Mouse (Mus musculus) cerebellum, postnatal 25 days (tissue): ENCODE measurements around the gene Sprr2d.

Experiments used
- DNase-seq, 2 experiments: peaks; one replicate each; pipeline ENCODE4 v3.0.0; 2021; ENCODE audit warnings: mixed read lengths in 2 of 2

Sprr2d gene

DNA sequence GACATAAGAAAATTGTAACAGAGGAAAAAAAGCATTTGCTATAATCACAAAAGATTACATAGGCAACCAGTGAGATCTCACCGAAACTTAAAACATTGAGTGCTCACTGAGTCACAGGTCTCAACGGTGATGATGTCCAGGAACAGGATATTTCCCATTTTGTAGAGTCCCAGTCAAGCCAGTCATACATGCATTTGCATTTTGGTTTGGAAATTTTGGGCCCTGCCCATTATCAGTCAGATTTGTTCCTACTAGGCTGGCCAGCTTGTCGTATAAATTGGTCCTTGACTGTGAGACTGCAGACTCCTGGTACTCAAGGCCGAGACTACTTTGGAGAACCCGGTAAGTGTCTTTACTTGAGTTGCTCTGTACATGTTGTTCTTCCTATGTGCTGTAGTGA is at the start of gene Sprr2d:
Sprr2d (plus strand) TSS at position 301 of the 400 bp plus-strand sequence.
- no peak for DNase-seq

DNA sequence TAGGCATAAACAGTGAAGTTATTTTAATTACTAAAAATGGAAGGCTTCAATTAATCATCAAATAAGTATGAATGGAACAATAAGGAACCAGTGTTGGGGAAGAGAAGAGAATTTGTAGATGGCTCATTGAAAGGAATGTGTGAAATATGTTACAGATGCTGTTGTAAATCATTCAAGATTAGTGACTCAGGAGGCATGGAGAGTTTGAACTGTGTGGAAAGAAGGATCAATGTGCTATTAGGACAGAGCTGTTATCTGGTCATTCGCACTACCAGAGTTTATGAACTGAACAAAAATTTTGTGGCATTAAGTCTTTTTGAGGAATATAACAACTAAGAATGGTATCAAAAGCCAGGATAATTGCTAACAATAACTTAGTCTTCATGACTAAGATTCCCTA is 31.5 kb upstream of the Sprr2d start:
- no peak for DNase-seq

- DNase-seq = no peak
Measured at GRCm38 (mm10) chr3:92316320-92316719, 22.6 kb upstream of the Sprr2d start, which contains the start of gene Sprr2b. TSS of gene Sprr2b (plus strand) at chr3:92316620.

- no peak for DNase-seq
Measured at GRCm38 (mm10) chr3:92317384-92317783, 21.6 kb upstream of the Sprr2d start.

DNA sequence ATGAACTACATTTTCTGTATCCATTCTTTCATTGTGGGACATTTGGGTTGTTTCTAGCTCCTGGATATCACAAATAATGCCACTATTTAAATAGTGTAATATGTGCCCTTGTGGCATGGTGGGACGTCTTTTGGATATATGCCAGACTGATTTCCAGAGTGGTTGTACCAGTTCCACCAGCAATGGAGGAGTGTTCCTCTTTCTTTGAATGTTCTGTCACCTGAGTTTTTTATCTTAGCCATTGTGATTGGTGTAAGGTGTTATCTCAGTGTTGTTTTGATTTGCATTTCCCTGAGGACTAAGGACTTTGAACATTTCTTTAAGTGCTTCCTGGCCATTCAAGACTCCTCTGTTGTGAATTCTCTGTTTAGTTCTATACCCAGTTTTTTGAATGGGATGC is 2.7 kb upstream of the Sprr2d start:
- no peak for DNase-seq

DNA sequence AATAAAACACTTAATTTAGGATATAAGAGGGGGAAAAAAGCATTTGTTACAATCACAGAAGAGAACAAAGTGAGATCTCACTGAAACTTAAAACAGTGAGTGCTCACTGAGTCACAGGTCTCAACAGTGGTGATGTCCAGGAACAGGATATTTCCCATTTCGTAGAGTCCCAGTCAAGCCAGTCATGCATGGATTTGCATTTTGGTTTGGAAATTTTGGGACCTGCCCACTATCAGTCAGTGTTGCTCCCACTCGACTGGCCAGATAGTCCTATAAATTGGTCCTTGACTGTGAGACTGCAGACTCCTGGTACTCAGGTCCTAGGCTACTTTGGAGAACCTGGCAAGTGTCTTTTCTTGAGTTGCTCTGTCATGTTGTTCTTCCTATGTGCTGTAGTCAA is 12.9 kb downstream of the Sprr2d start, which contains the start of gene Sprr2e:
Sprr2e (plus strand) TSS at position 301 of the 400 bp plus-strand sequence.
- no peak for DNase-seq

DNA sequence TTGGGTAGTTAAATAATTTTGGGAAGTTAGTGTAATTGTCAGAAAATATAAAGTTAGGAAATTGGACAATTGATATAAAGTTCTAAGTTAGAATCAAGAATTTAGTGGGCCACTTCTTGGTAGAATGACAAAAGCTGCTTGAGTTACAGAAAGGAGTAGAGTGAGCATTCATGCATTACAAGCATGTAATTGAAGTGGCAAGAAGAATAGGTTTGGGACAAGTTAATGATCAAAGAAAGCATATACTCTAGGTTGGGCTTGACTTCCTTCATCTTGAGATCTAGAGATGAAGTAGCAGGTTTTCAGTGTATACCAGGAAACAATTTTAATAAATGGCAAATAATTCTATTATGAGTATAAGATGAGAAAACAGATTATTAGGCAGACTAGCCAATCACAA is 22.7 kb downstream of the Sprr2d start:
- no peak for DNase-seq

DNA sequence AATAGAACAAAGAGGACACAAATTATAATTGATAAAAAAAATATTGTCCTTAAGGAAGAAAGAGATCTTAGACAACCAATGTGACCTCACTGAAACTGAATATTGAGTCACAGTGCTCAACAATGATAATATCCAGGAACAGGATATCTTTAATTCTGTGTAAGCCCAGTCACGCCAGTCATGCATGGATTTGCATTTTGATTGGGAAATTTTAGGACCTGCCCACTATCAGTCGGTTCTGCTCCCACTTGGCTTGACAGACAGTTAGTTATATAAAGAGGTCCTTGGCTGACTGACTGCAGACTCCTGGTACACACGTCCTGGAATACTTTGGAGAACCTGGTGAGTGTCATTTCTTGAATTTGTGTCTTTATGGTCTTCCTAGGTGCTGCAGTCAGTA is 25.9 kb downstream of the Sprr2d start, which contains the start of gene Sprr2f:
Sprr2f (plus strand) TSS at position 301 of the 400 bp plus-strand sequence.
- no peak for DNase-seq

GRCm38 (mm10) chr3:92373613-92374012 is 34.7 kb downstream of the Sprr2d start:
- DNase-seq = no peak

GRCm38 (mm10) chr3:92385385-92385784 is 46.4 kb downstream of the Sprr2d start, which contains the start of gene Sprr2h:
TSS of gene Sprr2h (plus strand) at chr3:92385685.
- DNase-seq = no peak
